Mouse (Mus musculus) naive thymus-derived CD4-positive, alpha-beta T cell, adult 2 months (primary cell): ENCODE data around the gene Nav2.

Experiments used
- DNase-seq: peaks from one replicate; pipeline ENCODE4 v3.0.0-alpha.2; 2011; ENCODE audit warnings: low read depth

The Nav2 gene

GRCm38 (mm10) chr7:48891029-48891428 lies 17.5 kb upstream of the Nav2 start:
- no peak for DNase-seq

GRCm38 (mm10) chr7:48893093-48893492 lies 15.4 kb upstream of the Nav2 start:
- DNase-seq = no peak

GRCm38 (mm10) chr7:48894152-48894551 lies 14.4 kb upstream of the Nav2 start:
- DNase-seq = peak; percentile 74

- DNase-seq = no peak
Observed at GRCm38 (mm10) chr7:48894763-48895162, 13.8 kb upstream of the Nav2 start.

DNA sequence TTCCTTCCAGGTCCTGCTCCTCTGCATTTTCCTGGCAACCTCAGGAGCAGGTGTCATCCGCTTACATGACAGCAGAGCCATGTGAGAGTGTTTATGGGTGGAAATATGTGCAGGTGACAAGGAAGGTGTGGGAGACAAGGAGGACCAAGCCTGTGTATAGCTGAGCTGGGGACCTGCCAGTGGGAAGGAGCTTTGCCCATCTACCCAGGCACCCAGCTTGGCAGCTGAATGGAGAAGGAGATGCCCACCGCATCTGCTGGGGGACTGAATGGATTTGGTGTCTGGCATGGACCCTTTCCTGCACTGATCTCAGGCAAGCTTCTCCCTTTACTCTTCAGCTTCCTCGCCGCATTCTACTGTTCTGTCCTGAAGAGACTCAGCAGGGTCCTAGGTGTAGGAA lies 13.0 kb upstream of the Nav2 start:
- DNase-seq = no peak

DNA sequence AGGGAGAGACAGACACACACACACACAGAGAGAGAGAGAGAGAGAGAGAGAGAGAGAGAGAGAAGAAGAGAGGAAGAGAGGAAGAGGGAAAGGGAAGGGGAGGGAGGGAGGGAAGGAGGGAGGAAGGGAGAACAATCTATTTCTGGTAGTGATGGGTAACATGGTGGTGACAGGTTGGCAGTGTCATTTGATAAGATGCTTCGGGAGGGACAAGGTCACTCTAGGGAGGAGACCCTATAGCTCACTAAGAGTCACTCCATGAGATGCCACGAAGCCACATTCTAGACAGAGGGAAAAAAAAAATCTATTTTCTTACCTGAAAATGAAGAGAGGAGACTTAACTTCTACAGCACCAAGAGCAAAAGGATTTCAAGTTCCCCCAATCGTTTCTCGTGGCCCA lies 12.5 kb upstream of the Nav2 start:
- no peak for DNase-seq

- no peak for DNase-seq
Observed at GRCm38 (mm10) chr7:48897539-48898163, 10.9 kb upstream of the Nav2 start.

DNA sequence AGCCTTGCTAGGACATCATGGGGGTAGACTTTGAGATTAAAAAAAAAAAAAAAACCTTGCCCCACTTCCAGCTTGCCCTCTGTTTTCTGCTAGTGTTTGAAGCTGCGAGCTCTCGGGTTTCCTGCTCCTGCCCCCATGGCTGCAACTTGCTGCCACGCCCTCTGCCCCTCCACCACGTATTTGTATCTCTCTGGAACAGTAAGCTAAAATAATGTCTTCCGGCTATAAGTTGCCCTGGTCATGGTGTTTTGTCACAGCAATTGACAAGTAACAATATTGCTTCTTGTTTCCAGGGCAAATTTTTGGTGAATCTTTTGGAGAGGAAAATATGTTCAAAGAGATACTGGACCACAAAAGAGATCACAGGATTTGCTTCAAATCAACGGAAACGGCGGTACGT lies 10.1 kb upstream of the Nav2 start:
- DNase-seq = peak; percentile 33

DNA sequence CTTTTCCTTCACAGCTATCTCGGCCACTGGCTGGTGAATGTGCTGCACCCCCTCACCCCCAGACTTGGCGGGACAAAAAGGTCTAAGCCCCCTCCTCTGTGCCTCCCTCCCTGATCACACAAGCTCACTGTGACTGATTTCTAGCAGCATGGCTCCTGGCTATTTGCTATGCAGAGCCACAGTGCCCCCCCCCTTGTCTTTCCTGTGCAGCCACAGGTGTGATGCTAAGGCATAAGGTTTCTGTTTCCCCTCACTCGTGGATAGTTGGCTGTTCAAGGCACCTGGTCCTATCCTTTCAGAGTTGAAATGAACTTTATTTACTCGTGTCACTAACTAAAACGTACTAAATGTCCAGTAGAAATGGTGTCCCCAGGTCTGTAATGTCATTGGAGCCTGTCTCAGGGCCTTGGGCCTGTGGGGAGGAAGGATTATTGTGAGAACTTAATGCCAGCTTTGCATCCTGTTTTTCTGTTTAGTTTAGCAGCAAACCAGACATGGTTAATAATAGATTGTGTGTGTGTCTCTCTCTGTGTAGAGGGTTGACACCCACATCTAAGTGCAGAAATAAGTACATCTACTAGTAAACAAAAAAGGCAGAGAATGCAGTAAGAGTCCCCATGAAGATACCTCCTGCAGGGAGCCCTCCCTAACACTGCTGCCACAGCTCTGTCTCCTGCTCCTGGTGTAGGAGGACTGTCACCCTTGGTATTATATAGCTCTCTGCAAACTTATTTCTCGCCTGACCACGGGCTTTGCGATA lies 7.9 kb upstream of the Nav2 start:
- no peak for DNase-seq

DNA sequence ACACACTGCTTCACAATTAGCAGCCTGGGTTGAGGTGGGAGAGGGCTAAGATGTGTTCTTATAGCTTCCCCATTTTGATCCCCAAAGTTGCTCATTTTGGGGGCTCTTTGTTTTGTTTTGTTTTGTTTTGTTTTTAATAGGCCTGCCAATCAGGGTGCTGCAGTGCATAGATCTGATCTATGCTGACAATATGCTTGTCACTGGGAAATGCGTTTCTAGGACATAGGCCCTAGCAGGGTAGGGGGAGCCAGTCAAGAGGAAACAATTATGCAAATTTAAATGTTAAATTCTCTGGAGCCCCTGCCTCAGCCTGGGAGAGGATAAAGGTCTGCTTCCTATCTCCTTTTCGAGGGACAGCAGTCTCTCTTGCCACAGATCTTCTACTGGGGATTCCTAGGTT lies 6.1 kb upstream of the Nav2 start:
- no peak for DNase-seq

DNA sequence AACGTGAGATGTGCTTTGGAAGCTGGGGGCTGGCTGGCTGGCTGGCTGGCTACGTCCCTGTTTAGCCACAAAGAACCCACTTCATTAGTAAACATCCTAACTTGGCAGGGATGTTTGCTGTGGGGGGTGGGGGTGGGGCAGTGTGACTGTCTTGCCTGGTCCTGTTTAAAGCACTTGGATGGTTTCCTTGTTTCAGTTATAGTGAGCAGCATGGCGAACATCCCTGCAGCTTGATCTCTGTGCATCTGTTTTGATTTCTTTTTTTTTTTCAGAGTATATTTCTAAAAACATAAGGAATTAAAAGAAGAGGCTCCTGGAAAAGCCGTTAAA lies 791 bp downstream of the Nav2 start:
- no peak for DNase-seq

DNA sequence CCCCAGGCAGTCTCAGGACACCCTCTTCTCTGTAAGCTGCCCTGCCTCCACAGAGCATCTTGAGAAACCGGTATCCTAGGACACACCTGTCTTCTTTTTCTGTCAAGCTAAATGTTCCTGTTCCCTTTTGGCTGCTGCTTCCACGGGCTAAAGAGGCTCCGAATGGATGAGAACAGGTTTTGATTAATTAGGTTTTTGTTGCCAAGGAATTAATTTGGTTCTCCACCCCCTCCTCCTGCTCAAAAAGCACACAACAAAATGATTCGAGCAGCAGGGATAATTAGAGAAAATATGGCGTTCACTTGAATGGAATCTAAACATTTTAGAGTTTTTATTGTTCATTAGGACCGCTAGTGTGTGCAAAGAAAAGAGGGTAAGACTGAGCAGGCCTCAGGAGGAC lies 1.8 kb downstream of the Nav2 start:
- no peak for DNase-seq

- DNase-seq = no peak
Observed at GRCm38 (mm10) chr7:48911146-48911545, 2.6 kb downstream of the Nav2 start.

GRCm38 (mm10) chr7:48914630-48915506 lies 6.4 kb downstream of the Nav2 start:
- DNase-seq = no peak

GRCm38 (mm10) chr7:48917463-48917862 lies 8.9 kb downstream of the Nav2 start:
- DNase-seq = no peak

GRCm38 (mm10) chr7:48917988-48918387 lies 9.5 kb downstream of the Nav2 start:
- no peak for DNase-seq

- DNase-seq = no peak
Observed at GRCm38 (mm10) chr7:48918389-48918788, 9.9 kb downstream of the Nav2 start.

- DNase-seq = no peak
Observed at GRCm38 (mm10) chr7:48923620-48924019, 15.1 kb downstream of the Nav2 start.

GRCm38 (mm10) chr7:48925214-48925613 lies 16.7 kb downstream of the Nav2 start:
- no peak for DNase-seq

GRCm38 (mm10) chr7:48928364-48928763 lies 19.8 kb downstream of the Nav2 start:
- DNase-seq = peak; percentile 56

DNA sequence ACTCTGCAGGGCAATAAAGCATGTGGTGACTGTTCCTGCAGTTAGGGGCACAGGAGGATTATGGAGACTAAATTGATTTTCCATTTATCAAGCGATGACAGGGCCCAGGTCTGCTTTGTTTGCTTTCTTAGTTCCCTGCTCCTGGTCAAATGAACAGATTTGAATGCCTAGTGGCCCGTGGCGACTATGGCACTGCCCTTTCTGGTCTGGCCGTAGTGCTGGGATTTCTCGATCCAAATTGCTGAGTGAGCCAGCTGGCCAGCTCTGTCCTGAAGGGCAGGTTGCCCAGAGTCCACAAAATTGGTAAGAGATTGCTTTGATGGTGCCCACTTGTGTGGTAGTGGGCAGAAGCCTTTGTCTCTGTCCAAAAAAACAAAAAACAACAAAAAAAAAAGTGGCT lies 21.9 kb downstream of the Nav2 start:
- no peak for DNase-seq

- no peak for DNase-seq
Observed at GRCm38 (mm10) chr7:48932138-48932537, 23.6 kb downstream of the Nav2 start.

GRCm38 (mm10) chr7:48934816-48935215 lies 26.3 kb downstream of the Nav2 start:
- DNase-seq = no peak
